Mouse (Mus musculus) midbrain, embryonic 11.5 days (tissue): Measurements from ENCODE around the gene Orai2. TPM values are rescaled to one million over a fixed set of nuclear protein-coding genes. Genes with fewer than 3 reads are reported as not detected.
"Not testable (repeated sequence)": the region's sequence is repeated elsewhere in the genome, so short reads cannot be mapped to it uniquely, and the experiment has no call there.

Experiments used
- ATAC-seq: fragments of 200-750 bp; cut with Nextera tagmentation; 2 replicates; pipeline ENCODE4 v1.8.0; 2017; ENCODE audit warnings: moderate TSS enrichment, moderate library complexity; ENCODE audit not compliant: low FRiP score
- DNase-seq: peaks from one replicate; pipeline ENCODE4 v3.0.0; 2015; ENCODE audit warnings: low spot score; ENCODE audit errors: missing footprints
- H3K27ac ChIP-seq: fragments of 300-500 bp; sonication (generic); 2 replicates; pipeline ENCODE4 v1.5.1; 2014; ENCODE audit warnings: low read depth, low read length
- H3K27me3 ChIP-seq: fragments of 300-500 bp; sonication (generic); 2 replicates; pipeline ENCODE4 v1.6.1; 2014; ENCODE audit warnings: mild to moderate bottlenecking, low read length, moderate library complexity, mixed read lengths; ENCODE audit not compliant: control insufficient read depth, insufficient read depth
- H3K36me3 ChIP-seq: fragments of 300-500 bp; sonication (generic); 2 replicates; pipeline ENCODE4 v1.6.1; 2014; ENCODE audit warnings: mild to moderate bottlenecking, low read length, moderate library complexity, mixed read lengths; ENCODE audit not compliant: control insufficient read depth, insufficient read depth
- H3K4me1 ChIP-seq: fragments of 300-500 bp; sonication (generic); 2 replicates; pipeline ENCODE4 v1.6.1; 2014; ENCODE audit warnings: low read length; ENCODE audit not compliant: control insufficient read depth, insufficient read depth
- H3K4me2 ChIP-seq: fragments of 300-500 bp; sonication (generic); 2 replicates; pipeline ENCODE4 v1.6.1; 2014; ENCODE audit warnings: mild to moderate bottlenecking, moderate library complexity
- H3K4me3 ChIP-seq: fragments of 300-500 bp; sonication (generic); 2 replicates; pipeline ENCODE4 v1.5.1; 2014; ENCODE audit warnings: low read depth, low read length
- H3K9ac ChIP-seq: fragments of 300-500 bp; sonication (generic); 2 replicates; pipeline ENCODE4 v1.6.1; 2014; ENCODE audit warnings: low read length
- H3K9me3 ChIP-seq: fragments of 300-500 bp; sonication (generic); 2 replicates; pipeline ENCODE4 v1.6.1; 2016; ENCODE audit warnings: low read length; ENCODE audit not compliant: control insufficient read depth
- WGBS: fragments of 180-500 bp; shearing (Covaris S2); extraction: QIAGEN DNeasy Blood & Tissue Kit; methylation state at CpG from one replicate; pipeline ENCODE4 v1.1.7; 2014; 5-methylcytosine and 5-hydroxymethylcytosine counted together
- polyA plus RNA-seq: library from polyadenylated mRNA; unstranded; fragments of >200 nt; fragmentation: Nextera tagmentation; extraction: Ambion mirVana; gene quantifications from 2 replicates; pipeline ENCODE4 v1.2.1, GENCODE M21; 2014

The Orai2 gene
- polyA plus RNA-seq, 1 experiment from 2014 or later = 8.5 TPM

GRCm38 (mm10) chr5:136122165-136122564, 48.3 kb downstream of the Orai2 start:
- DNase-seq = no peak
- H3K4me2 ChIP-seq = no peak overlapping the region
- no peak overlapping the region for H3K9ac ChIP-seq
- peaks cover 32% of the 10 kb centered on the region for H3K36me3 ChIP-seq
- no peak overlapping the region for H3K27ac ChIP-seq
- no peaks in the 10 kb centered on the region for H3K27me3 ChIP-seq
- 89% methylated on average over 10 of the region's 10 CpGs for WGBS
- peaks cover 7% of the 10 kb centered on the region for H3K4me1 ChIP-seq
- H3K9me3 ChIP-seq = no peaks in the 10 kb centered on the region
- ATAC-seq = no peak
- H3K4me3 ChIP-seq = no peak overlapping the region

GRCm38 (mm10) chr5:136116784-136117112, 53.8 kb downstream of the Orai2 start:
- ATAC-seq (peak; percentile 71), DNase-seq (no peak)
- peak overlapping the region; percentile 83 for H3K9ac ChIP-seq
- no peaks in the 10 kb centered on the region for H3K9me3 ChIP-seq
- H3K27me3 ChIP-seq = no peaks in the 10 kb centered on the region
- peak overlapping the region; percentile 91 for H3K4me3 ChIP-seq
- H3K27ac ChIP-seq = no peak overlapping the region
- peaks cover 15% of the 10 kb centered on the region for H3K4me1 ChIP-seq
- peaks cover 12% of the 10 kb centered on the region for H3K36me3 ChIP-seq
- peak overlapping the region; percentile 92 for H3K4me2 ChIP-seq
- 0% methylated on average over 22 of the region's 22 CpGs for WGBS

GRCm38 (mm10) chr5:136115891-136116783, 54.4 kb downstream of the Orai2 start, which contains the start of gene Polr2j:
Polr2j (plus strand) TSS chr5:136116631.
- 4% methylated on average over 42 of the region's 42 CpGs for WGBS

DNA sequence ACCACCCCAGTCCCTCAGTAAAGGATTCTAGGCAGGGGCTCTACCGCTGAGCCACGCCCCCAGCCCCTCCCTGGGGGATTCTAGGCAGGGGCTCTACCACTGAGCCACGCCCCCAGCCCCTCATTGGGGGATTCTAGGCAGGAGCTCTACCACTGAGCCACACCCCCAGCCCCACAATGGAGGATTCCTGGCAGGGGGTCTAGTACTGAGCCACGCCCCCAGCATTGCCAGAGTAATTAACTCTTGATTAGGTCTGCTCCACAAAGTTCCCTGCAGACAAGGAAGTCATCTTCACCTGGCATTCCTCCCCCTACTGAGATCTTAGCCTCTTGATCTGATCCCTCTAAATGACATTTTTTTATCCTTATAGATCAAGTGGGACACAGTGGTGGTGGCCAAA, 57.0 kb downstream of the Orai2 start:
- 39% methylated on average over 4 of the region's 4 CpGs for WGBS
- H3K9ac ChIP-seq, H3K4me3 ChIP-seq, DNase-seq, H3K9me3 ChIP-seq, ATAC-seq, H3K4me2 ChIP-seq, H3K27ac ChIP-seq, H3K27me3 ChIP-seq, H3K36me3 ChIP-seq: not testable (repeated sequence)
- H3K4me1 ChIP-seq = peaks cover 15% of the 10 kb centered on the region

More at GRCm38 (mm10) chr5:136115891-136116783, 54.4 kb downstream of the Orai2 start, which contains the start of gene Polr2j:
- ATAC-seq (peak; percentile 95), DNase-seq (peak; percentile 100)
- Histone ChIP-seq H3K4me1 (peaks cover 15% of the 10 kb centered on the region), H3K27ac (no peak within 1 kb of the TSS), H3K4me3 (peak within 1 kb of the TSS; percentile 91), H3K27me3 (no peaks in the 10 kb centered on the region), H3K9me3 (no peaks in the 10 kb centered on the region), H3K4me2 (peak within 1 kb of the TSS; percentile 92), H3K9ac (peak within 1 kb of the TSS; percentile 83), H3K36me3 (peaks cover 9% of the 10 kb centered on the region)

DNA sequence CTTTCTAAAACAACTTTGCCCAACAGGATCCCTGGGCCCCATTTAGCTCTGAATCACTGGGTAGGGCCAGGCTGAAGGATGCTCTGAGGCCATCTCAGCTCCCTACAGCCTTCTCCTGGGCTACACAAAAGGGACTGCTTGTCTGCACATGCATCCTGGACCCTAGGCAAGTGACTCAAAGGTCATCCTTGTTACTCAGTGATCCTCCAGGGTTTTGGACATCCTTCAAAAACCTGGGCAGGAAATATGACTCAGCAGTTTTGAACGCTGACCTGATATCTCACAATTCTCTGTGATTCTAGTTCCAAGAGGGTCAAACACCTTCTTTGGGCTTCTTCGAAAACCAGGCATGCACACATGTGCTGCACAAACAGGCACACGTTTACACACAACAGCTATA, 61.5 kb downstream of the Orai2 start:
- Histone ChIP-seq H3K27me3 (no peaks in the 10 kb centered on the region), H3K4me1 (no peaks in the 10 kb centered on the region), H3K27ac (no peak overlapping the region), H3K4me3 (no peak overlapping the region), H3K36me3 (no peaks in the 10 kb centered on the region), H3K4me2 (no peak overlapping the region), H3K9ac (no peak overlapping the region), H3K9me3 (no peaks in the 10 kb centered on the region)
- DNase-seq = no peak
- WGBS = 85% methylated on average over 3 of the region's 3 CpGs
- ATAC-seq = no peak

DNA sequence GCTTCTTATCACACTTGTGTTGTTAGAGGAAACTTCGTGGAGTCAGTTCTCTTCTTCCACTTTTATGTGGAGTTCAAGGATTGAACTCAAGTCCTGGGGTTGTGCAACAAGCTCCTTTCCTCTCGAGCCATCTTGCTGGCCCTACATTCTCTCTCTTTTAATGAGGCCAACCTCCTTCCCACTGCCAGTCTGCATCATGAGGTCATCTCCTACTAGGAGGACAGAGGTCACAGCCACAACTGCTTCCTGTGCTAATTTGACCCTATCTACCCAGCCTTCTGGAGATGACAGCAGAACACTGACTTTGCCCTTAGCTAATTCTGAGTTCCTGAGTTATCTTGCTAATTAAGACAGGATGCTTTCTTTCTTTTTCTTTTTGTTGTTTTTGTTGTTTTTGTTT, 62.0 kb downstream of the Orai2 start:
- H3K27ac ChIP-seq = no peak overlapping the region
- no peak overlapping the region for H3K9ac ChIP-seq
- H3K4me3 ChIP-seq = no peak overlapping the region
- WGBS = 56% methylated on average over 2 of the region's 2 CpGs
- no peak for ATAC-seq
- H3K36me3 ChIP-seq = no peaks in the 10 kb centered on the region
- no peaks in the 10 kb centered on the region for H3K9me3 ChIP-seq
- no peak for DNase-seq
- H3K4me2 ChIP-seq = no peak overlapping the region
- H3K27me3 ChIP-seq = no peaks in the 10 kb centered on the region
- no peaks in the 10 kb centered on the region for H3K4me1 ChIP-seq

DNA sequence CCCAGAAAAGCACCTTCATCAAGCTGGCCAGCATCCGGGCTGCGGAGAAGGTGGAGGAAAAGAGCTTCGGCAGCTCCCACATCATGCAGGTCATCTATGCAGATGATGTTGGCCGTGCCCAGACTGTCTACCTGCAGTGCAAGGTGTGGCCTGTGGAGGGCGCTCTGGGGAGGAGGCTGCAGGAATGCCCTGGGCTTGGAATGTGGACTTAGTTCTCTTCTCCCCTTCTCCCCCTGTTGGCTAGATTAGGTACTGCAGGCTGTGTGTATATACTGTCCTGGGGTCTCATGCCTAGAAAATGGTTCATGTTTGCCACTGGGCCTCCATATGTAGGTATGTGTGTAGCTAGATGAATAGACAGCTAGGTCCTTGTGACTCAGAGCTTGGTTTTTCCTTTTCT, 66.0 kb downstream of the Orai2 start:
- no peak overlapping the region for H3K27ac ChIP-seq
- H3K4me2 ChIP-seq = no peak overlapping the region
- peaks cover 14% of the 10 kb centered on the region for H3K27me3 ChIP-seq
- ATAC-seq = no peak
- H3K9ac ChIP-seq = no peak overlapping the region
- no peaks in the 10 kb centered on the region for H3K36me3 ChIP-seq
- H3K9me3 ChIP-seq = no peaks in the 10 kb centered on the region
- 88% methylated on average over 5 of the region's 5 CpGs for WGBS
- H3K4me3 ChIP-seq = no peak overlapping the region
- H3K4me1 ChIP-seq = no peaks in the 10 kb centered on the region
- peak; percentile 92 for DNase-seq

DNA sequence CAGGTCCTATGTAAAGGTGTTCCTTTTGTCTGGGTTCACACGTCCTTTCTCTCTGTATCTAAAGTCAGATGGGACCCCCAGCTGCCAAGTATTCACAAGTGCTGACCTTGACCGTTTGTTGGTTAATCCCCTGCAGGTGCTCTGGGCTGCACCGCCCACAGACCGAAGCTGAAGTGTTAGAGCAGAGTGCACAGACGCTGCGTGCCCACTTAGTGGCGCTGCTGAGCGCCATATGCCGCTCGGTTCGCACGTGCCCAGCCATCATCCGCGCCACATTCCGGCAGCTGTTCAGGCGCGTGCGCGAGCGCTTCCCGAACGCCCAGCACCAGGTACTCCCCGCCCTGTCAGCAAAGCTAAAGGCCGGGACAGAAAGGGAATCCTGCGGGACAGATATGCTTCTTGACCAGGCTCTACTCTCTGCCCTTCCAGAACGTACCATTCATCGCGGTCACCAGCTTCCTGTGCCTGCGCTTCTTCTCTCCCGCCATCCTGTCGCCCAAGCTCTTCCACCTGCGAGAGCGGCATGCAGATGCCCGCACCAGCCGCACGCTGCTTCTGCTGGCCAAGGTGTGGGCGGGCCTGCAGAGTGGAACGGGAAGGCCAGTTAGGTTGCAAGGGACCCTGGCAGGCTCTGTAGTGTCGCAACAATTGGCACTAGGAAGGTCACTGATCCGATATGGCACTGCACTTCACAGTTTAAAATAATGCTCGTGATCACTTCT, 68.3 kb downstream of the Orai2 start:
- Histone ChIP-seq H3K4me3 (peak overlapping the region; percentile 7), H3K4me1 (no peaks in the 10 kb centered on the region), H3K4me2 (peak overlapping the region; percentile 40), H3K36me3 (no peaks in the 10 kb centered on the region), H3K27me3 (peaks cover 14% of the 10 kb centered on the region), H3K9me3 (no peaks in the 10 kb centered on the region), H3K9ac (peak overlapping the region; percentile 26; the same call in 1 of the 2 replicates), H3K27ac (no peak overlapping the region)
- ATAC-seq (peak; percentile 89), DNase-seq (peak; percentile 98)
- WGBS = 5% methylated on average over 41 of the region's 41 CpGs

- no peak overlapping the region for H3K9ac ChIP-seq
- H3K4me1 ChIP-seq = no peaks in the 10 kb centered on the region
- H3K27me3 ChIP-seq = peaks cover 14% of the 10 kb centered on the region
- ATAC-seq (no peak), DNase-seq (no peak)
- H3K27ac ChIP-seq = no peak overlapping the region
- H3K4me3 ChIP-seq = no peak overlapping the region
- no peaks in the 10 kb centered on the region for H3K9me3 ChIP-seq
- H3K4me2 ChIP-seq = no peak overlapping the region
- WGBS = 81% methylated on average over 10 of the region's 10 CpGs
- H3K36me3 ChIP-seq = no peaks in the 10 kb centered on the region
These were observed 72.0 kb downstream of the Orai2 start for GRCm38 (mm10) chr5:136098536-136098935.
